Mouse (Mus musculus) thymus, postnatal 36 days (tissue): ENCODE data around the gene Galnt2.
A peak's percentile ranks its signal among the peaks of the same experiment; 100 is the strongest.

Experiments
- DNase-seq, 2 experiments: peaks; one replicate each; pipeline ENCODE4 v3.0.0; 2022; ENCODE audit warnings: mixed read lengths in 2 of 2

Gene Galnt2

GRCm38 (mm10) chr8:124295357-124295756 is 64.2 kb downstream of the Galnt2 start:
- no peak for DNase-seq

- DNase-seq = no peak
Observed at GRCm38 (mm10) chr8:124301512-124301911, 70.3 kb downstream of the Galnt2 start.

- DNase-seq = no peak
Observed at GRCm38 (mm10) chr8:124301935-124302555, 70.9 kb downstream of the Galnt2 start.

GRCm38 (mm10) chr8:124303211-124303902 is 72.2 kb downstream of the Galnt2 start:
- no peak for DNase-seq

GRCm38 (mm10) chr8:124304141-124304540 is 73.0 kb downstream of the Galnt2 start:
- no peak for DNase-seq

GRCm38 (mm10) chr8:124306574-124306973 is 75.4 kb downstream of the Galnt2 start:
- DNase-seq = peak; percentile 39 to 52

GRCm38 (mm10) chr8:124307700-124308099 is 76.5 kb downstream of the Galnt2 start:
- no peak for DNase-seq

GRCm38 (mm10) chr8:124310509-124310908 is 79.3 kb downstream of the Galnt2 start:
- no peak for DNase-seq

GRCm38 (mm10) chr8:124311111-124311510 is 79.9 kb downstream of the Galnt2 start:
- DNase-seq = no peak

GRCm38 (mm10) chr8:124311723-124312122 is 80.5 kb downstream of the Galnt2 start:
- DNase-seq = no peak

GRCm38 (mm10) chr8:124312228-124312627 is 81.0 kb downstream of the Galnt2 start:
- DNase-seq = no peak

GRCm38 (mm10) chr8:124314803-124315202 is 83.6 kb downstream of the Galnt2 start:
- peak; percentile 48 to 53 for DNase-seq

- no peak for DNase-seq
Observed at GRCm38 (mm10) chr8:124316466-124317136, 85.4 kb downstream of the Galnt2 start.

- peak in 1 of 2 experiments; percentile 37 for DNase-seq
Observed at GRCm38 (mm10) chr8:124317191-124317682, 86.0 kb downstream of the Galnt2 start.

GRCm38 (mm10) chr8:124317821-124318220 is 86.6 kb downstream of the Galnt2 start:
- DNase-seq = peak; percentile 63 to 80

- DNase-seq = no peak
Observed at GRCm38 (mm10) chr8:124318612-124319315, 87.6 kb downstream of the Galnt2 start.

- DNase-seq = peak in 1 of 2 experiments; percentile 51
Observed at GRCm38 (mm10) chr8:124319316-124319652, 88.1 kb downstream of the Galnt2 start.

- DNase-seq = no peak
Observed at GRCm38 (mm10) chr8:124321227-124321840, 90.1 kb downstream of the Galnt2 start.

- no peak for DNase-seq
Observed at GRCm38 (mm10) chr8:124323356-124323755, 92.2 kb downstream of the Galnt2 start.

- no peak for DNase-seq
Observed at GRCm38 (mm10) chr8:124328259-124328658, 97.1 kb downstream of the Galnt2 start.

GRCm38 (mm10) chr8:124329690-124330089 is 98.5 kb downstream of the Galnt2 start:
- DNase-seq = no peak

- DNase-seq = no peak
Observed at GRCm38 (mm10) chr8:124330433-124330832, 99.2 kb downstream of the Galnt2 start.

- DNase-seq = no peak
Observed at GRCm38 (mm10) chr8:124331094-124331493, 99.9 kb downstream of the Galnt2 start.
